Mouse (Mus musculus) myocyte (in vitro differentiated cells): ENCODE results near the gene Rpl3.

Source experiments
- E2F4 ChIP-seq: IDR thresholded peaks from one replicate; pipeline ENCODE4 v1.6.1; 2011; ENCODE audit warnings: mild to moderate bottlenecking, control low read depth, moderate library complexity; ENCODE audit not compliant: insufficient read depth
- TCF12 ChIP-seq: IDR thresholded peaks from one replicate; pipeline ENCODE4 v1.6.1; 2011; ENCODE audit warnings: mild to moderate bottlenecking, control low read depth; ENCODE audit not compliant: poor library complexity, insufficient read depth, severe bottlenecking

DNA sequence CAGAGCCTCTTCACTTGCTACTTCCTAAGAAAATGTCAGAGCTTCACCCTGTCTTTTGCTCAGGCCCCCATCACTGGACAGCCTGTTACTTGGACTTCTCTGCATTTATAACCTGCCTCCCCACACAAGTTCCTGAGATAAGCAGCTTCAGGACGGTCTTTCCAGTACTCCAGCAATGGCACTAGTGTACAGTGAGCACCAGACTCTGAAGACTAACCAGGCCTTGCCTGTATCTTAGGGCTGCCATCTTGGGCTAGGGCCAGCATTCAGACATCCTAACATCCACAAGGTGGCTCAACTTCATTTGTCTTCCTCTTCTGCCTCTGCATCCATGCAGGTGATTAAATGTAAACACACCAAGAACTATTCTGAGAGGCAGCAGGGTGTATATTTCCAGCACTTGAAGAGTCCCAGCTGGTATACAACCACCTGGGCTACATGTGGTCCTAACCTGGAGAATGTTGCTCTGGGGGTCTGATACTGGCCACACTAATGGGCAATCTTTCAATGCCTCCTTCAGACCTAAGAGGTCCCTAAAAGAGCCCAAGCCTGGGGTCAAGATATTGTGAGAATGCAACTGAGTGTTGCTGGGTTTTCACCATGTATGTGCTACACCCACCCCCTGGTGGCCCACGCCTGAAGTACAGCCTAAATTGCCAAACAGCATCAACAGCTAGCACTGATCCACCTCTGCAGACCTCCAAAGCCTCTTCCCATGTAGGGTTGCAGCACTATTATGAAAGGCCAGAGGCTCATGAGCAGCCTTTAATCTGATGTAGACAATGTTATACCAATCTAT lies 15.1 kb downstream of the Rpl3 start:
- no peak for TF ChIP-seq E2F4
- TF ChIP-seq TCF12 = no peak
